Mouse (Mus musculus) urinary bladder, postnatal 36 days (tissue): ENCODE results near the gene Clybl.

ENCODE experiments used
- DNase-seq, 2 experiments: peaks; one replicate each; pipeline ENCODE4 v3.0.0; 2022; ENCODE audit warnings: low spot score in 2 of 2, mixed read lengths in 1 of 2

The Clybl gene

DNA sequence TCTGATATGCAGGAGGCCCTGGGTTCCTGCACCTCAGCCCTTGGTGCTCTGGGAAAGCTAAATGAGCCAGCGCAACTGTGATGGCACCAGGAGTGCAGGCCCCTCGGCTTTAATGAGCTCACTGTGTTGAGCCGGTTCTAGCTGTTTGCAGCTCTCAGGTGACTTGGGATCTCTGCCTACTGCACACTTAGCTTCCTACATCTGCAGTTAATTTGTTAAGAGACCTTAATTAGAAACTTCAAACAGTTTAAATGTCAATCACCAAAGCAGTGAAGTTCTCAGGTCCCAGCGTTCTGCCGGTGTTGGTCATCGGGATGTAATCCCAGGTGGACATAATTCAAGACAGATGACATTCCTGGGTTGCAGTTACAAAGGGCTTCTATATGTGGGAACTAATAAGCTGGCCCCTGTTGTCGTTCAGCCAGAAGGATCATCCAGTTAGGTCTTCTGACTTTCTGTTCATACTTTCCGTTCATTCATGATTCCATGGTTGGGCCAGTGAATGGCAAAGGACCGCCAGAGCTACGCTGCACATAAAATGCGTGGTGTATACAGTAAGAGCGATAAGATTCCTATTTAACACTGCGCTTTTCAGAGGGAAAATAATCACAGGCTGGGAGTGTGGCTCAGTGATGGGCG is 18.9 kb downstream of the Clybl start:
- no peak for DNase-seq

DNA sequence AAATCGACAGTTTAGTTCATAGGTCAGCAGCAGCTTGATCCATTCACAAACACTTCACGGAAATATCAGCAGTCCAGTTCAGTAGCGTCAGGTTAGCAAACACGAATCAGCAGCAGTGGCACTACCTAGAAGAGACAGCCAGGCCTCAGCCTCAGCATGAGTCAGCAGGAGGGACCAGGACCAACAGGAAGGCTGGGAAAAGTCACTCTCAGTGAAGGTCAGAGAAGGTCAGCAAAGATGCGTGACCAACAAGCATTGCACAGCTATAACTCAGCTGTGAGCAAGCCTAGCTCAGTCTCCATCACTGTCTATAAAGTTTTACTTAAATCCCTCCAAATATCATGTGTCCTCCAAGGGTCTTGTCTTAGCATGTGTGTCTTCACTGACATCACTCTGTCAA is 27.7 kb downstream of the Clybl start:
- DNase-seq = no peak

DNA sequence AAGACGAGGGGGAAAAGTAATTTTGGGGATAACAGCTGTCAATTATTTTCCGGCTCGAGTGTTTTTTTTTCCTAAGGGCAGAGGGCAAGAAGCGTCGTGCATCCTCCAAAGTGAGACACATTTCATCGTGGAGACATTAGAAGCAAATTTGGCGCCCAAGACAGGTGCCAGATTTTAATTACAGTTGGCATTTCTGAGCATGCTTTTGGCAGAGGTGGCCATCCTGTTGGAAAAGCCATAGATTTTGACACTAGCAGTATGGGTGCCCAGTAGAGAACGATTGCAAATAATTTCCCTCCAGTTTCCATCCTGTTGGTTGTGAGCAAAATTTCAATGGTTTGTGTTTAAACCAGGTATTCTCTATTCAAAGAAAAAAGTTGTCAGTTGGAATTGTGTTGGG is 32.1 kb downstream of the Clybl start:
- DNase-seq = no peak

DNA sequence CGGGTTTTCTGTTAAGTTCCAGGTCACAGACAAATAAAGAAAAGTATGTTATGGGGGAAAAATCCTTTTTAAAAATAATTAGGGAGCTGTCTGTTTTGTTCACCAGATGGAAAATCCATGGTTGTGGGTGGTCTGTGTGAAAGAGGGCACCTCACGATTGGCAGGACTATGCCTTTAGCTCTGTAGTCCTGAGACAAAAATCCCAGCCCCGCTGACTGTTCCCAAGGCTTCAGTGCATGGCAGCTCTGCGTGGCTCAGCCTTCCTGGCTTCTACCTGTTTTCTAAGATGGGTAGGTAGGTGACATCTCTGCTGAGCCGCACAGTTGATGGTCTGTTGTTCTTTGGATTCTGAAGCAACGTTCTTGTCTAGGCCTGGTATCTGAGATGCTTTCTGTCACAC is 32.6 kb downstream of the Clybl start:
- no peak for DNase-seq

DNA sequence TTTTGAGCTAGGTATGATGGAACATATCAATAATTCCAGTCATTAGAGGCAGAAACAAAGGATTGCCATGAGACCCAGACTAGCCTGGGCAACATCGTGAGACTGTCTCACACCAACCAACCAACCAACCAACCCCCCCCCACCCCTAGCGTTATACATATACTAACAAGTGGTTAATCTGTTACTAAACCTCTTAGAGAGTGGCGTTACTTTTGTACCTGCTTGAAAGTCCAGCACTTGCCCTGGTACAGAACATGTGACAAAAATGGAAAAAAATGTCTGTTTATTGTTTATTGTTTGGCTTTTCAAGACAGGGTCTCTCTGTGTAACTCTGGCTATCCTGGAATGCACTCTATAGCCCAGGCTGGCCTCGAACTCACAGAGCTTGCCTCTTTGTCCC is 35.7 kb downstream of the Clybl start:
- no peak for DNase-seq

DNA sequence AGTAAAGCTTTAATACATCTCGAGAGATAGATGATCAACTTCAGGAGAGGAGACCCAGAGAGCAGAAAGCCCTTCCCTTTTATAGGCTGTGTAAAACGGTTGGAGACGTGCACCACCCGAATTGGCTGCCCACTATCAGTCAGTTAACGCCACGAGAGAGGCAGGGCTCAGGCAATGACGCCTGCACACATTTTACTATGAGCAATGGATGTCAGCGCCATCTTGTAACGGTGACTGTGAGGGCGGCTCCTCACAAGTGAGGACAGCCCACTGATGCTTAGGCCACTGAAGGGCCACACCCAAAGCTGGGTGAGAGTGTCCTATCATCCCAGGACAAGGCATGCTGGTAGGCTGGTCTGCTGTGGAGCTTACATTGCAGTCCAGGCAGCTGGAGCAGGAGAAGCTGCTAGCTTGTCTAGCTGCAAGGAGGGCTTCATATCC is 41.5 kb downstream of the Clybl start:
- DNase-seq = no peak

DNA sequence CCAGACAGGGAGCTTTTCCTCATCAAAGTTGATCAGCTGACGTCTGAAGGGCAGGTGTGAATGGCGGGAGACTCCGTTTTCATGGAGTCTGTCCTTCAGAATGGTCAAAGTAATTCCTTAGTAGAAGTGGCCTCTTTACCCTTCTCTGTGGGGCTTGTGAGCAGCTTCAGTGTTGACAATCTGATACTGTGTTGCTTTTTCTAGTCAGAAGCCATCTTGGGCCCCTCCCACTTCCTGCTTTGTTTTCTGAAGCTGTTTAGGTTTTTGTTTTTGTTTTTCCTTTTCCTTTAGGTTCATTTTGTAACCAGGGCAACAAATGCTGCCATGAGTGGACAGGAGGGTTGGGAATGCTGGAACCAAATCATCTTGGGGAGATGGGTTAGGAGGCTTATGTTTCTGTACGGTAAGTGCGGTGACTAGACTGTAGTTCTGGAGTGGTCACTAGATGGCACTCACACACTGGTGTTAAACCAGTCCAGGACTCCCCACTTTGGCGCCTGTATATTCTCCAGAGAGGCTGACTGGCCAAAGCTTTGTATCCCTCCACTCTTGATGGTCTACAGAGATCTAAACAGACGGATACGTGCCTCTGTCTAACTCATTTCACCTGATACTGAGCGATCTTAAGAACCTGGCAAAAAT is 42.1 kb downstream of the Clybl start:
- DNase-seq = peak; percentile 61 to 71

DNA sequence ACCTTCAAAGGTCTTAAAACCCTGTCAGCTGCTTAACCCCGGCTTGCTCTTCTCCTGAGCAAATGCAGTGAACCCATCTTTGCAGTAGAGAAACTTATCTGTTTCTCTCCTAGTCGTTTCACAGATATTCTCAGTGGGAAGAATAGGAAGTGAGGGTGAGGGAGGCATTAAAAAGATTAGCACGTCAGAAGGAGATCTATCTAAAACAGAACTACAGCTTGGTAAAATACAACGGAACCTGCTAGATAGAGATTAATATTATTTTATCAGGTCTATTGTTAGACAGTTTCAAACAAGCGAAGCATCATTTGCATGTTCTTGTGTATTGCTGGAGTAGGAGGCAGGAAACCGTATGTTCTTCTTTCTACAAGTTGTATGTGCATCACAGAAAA is 42.6 kb downstream of the Clybl start:
- DNase-seq = no peak

DNA sequence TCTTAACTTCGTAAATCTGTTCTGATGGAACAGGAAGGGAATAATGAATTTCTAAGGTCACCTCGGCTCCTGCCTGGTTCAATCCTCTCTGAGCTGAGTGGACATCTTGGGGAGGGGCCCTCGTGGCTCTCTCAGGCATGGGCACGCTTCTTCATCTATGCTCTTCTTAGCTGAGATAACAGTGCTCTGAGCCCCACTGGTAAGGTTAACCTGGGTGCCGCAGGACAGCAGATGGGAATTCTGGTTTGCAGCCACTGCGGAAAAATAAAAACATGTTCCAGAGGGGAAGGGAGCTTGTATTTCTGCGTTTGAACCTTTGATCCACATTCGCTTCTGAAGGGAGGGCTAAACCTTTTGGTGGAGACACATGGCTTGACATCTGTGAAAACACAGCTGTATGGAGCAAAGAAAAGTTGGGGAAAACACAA is 43.0 kb downstream of the Clybl start:
- DNase-seq = no peak

DNA sequence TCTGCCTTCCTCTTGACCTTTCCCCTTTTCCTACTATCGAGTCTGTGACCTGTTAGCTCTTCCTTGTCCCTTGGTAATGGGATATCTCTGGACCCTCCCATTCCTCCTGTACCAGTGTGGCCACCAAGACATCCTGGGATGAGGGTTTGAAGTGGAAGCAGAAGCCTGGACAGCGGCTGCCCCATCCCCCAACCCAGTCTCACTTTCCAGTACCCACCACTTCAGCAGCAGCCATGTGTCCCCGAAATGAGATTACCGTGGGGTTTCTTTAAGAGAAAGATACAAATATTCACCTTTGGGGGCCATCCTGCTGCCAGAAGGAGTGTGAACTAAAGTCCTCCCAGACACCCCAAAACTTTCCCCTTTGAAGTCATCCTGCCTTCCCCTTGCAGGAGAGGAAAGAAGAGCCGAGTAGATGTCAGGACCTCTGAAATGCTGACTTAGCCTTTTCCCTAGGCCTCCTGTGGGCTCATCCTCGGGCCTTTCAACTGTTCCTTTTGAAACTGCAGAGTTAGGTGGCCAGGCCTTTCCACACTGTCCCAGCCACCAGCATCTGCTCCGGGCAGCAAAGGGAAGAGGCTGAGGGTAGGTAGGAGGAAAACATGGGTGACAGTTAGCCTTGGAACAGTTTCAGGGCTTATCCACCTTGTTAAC is 44.1 kb downstream of the Clybl start:
- no peak for DNase-seq

DNA sequence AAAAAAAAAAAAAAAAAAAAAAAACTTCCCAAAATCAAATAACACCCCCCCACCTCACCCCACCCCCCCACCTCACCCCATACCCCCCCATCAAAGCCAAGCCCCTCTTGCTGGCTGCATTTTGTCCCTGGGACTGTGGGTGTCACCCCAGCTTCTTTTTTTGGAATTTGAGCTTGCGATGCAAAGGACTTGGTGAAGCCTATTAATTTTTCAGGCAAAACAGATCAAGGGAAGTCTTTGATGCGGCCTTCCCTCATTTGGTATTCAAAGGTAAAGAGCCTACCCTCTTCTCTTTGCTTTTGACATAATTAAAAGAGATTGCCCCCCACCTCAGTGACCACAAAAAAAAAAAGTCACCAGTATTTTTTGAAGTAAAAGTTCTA is 44.6 kb downstream of the Clybl start:
- no peak for DNase-seq

DNA sequence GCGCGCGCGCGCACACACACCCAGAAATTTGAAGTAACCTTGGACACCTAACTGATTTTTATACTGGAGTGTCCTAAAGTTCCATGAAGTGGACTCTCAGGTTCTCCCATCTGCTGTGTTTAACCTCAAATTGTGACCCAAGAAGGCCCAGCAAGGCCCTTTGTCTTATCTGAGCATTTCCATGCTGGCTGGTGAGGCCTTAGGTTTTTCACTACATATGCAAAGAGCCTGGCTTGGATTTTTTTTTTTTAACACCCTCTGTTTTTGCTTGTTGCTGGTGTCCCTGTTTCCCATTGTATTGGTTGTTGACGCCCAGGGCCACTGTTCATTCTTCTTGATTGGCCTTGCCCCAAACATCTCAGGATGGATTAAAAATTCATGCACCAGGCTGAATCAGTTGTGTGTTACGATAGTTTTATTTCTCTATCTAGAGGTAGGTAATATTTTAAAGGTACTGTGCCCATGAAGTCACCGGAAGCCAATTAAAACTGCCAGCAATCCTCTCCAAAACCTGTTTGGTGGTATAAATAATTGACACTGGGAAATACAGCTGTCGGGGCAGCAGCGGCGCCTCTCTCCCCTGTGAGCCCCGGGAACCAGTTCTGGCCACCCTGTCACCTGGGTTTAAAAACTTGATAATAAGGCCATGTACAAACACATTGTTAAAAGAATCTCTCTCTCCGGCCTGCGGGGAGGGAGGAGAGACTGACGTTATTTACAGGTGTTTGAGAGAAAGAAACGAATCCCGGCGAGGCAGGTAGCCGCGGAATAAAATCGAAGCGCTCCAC is 45.4 kb downstream of the Clybl start:
- no peak for DNase-seq

DNA sequence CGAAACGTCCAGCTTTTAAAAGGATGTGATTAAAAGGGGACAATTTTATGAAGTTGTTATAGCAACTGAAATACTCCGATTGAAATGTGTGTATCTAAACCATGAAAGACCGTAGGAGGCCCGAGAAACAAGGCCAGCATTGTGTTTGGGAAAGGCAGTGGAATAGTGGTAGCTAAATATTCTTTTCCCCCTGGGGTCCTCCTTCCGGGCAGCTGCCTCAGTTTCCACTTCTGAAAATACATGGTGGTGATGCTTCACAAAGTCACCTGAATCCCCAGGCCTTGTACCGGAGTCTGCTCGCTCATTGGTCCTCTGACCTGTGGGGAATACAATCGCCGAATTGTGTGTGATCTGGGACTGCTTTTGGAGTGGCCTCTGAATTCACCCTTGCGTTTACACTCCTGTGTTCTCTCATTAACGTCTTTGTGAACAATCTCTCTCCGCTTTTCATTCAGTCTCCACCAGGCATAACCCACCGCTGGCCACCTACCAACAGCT is 46.0 kb downstream of the Clybl start:
- DNase-seq = no peak

DNA sequence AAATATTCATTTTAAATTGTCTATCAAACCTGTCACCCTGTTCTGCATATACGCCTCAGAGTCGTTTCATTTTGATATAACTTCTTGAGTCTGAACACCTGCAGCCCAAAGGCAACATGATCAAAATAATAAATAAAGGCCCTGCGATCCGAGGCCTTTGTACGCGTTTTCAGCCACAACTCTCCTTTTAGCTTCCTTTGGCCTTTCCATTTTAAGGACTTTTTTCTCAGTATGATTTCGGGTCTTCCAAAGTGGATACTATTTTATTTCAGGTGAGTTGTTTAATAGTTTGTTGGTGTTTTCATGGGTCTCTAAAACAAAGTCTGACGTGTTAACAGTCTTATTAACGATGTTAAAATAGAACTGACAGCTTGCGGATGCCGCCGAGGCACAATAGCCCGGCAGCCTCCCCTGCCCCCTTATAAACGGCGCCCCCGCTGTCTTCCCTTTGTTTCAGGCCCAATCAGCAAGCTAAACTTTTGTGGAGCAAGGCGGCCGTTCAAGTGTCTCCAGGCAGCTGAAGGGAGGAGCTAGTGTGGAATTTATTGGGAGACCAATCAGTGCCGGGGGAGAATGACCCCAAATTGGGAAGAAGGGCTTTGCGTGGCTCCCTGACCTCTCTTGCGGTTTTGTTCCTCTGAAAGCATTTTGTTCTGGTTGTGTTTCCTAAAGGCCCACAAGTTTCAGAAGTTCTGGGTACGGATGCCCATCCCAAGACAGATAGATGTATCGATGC is 47.5 kb downstream of the Clybl start:
- no peak for DNase-seq

DNA sequence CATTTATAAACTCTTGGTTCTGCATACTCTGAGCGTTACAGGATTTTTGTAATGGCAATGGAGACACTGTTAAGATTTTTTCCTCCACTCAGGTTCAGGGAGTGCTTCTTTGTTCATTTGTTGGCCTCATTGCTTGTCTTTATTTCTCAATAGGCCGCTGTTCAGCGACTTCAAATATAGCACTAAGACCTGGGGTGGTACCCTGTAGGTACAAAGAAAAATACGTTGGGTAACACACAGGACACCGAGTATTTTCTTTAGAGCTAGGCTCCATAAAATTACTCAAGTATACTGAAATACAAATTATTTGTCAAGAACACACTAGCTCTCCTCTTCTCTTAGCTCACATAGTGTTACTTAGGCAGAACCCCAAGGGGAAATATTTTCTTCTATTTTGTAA is 48.5 kb downstream of the Clybl start:
- DNase-seq = no peak

DNA sequence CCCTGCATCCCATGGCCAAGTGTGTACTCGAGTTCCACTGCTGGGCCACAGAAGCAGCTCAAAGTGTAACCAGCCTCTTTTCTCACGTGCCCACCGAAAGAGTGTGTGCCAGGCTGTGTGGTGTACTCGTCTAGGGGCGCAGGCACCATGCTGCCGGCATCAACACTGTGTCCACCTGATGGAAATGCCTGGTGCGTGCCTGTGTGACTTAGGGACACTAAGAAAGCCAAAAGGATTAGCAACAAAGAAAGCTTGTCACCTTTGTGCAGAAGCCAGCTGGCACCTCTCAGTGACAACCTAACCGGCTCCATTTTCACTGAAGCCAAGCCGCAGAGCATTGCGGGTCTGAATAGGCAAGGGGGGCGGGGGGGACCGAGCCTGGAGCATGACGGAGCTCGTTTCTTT is 49.1 kb downstream of the Clybl start:
- no peak for DNase-seq

DNA sequence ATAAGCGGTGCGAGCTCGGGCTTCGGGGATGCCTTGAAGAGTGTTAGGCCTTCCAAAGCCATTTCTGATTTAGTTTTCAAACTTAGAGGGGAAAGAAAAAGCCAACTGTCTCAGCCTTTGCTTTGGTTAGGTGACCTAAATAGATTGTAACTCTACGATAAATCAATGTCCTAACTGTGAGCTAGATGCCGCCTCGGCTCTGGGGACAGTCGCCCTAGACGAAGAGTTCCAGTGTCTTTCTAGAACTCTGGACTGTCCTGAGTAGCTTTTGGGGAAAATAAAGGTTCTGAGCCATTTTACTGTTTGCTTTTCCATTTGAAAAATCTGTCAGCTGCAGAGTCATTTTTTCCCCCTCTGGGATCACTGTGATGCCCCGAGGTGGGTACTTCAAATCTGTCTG is 49.6 kb downstream of the Clybl start:
- DNase-seq = no peak

DNA sequence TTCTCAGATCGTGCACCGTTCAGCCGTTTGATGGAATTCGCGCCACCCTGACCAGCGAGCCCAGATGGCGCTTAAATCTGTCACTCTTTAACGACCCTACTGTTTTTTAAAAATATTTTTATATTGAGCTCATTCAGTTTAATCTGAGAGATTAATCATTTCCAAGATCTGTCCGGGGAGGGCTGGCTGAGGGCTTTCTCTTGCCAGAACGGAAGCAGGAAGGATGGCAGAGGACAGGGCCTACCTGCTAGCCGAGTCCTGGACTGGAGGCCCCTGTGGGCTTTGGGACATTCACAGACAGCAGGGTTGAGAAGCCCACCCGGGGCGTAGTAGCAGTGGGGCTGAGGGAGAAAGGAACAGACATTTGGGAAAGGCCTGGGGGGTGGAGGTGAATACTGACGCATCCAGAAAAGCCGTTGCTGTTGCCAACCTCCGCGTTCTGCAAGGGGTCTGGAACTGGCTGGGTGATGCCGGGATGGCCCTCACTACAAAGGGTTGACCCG is 51.8 kb downstream of the Clybl start:
- DNase-seq = no peak

DNA sequence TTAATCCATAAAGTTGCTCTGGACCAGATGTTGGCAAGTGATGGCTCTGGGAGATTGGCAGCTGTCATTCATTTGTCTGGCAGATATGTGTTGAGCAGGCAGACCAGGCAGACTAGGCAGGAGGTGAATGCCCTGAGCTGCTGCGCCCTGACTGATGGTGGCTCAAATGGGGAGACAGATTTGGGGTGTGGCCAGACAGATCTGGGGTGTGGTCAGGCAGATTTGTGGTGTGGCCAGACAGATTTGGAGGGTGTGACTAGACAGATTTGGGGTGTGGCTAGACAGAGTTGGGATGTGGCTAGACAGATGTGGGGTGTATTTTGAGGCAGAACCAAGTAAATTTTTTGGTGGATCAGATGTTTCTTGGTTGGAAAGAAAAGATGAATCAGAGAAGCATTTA is 62.4 kb downstream of the Clybl start:
- DNase-seq = no peak

DNA sequence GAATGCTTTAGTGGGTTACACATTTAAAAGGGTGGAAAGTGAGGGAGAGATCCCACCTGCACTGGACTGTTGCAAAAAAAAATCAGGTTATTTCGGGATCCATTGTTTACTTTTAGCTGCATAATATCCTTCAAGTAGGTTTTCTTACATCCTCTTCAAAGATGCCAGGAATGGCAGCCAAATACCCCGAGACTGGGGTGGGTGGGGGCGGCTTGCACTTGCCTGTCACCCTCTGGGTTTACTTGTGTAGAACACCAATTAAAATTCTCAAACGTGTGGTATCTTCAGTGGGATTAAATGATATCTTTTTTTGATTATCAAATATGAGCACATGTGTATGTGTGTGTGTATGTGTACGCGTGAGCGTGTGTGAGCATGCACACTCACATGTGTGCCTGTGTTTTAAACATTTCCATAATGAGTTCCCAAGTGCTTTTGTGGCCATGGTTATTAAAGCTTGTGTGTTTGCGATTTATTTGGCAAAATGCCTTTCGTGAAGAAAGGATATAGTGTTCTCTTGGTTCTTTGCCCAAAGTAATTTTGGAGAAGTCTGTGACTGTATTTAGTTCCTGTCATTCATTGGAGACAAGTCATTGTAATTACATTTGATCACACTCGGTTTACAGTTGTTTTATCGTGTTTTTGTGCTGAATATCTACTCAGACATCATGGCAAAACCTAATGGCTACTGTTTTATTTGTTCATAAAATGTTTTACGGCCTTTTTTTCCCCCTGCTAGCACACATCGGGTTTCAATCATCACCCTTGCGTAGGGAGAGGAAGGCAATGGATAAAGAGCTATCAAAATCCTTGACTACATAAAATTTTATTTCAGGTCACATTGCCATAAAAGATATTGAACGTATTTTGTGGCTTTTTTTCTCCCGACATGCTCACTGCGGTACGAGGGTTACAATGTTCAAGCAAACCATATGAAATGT is 65.7 kb downstream of the Clybl start:
- no peak for DNase-seq
